Mouse (Mus musculus) E14TG2a.4 (cell line): Measurements from ENCODE around the gene Nln.
A peak's percentile ranks its signal among the peaks of the same experiment; 100 is the strongest.

ENCODE experiments used
- CTCF ChIP-seq: conservative IDR thresholded peaks from 2 replicates; pipeline ENCODE4 v1.5.1; 2014; ENCODE audit warnings: low read length
- NANOG ChIP-seq: IDR thresholded peaks from 2 replicates; pipeline ENCODE4 v1.6.1; 2014; ENCODE audit warnings: borderline replicate concordance, low read length, mixed read lengths
- POU5F1 ChIP-seq: IDR thresholded peaks from 2 replicates; pipeline ENCODE4 v1.6.1; 2014; ENCODE audit warnings: low read length, borderline replicate concordance

GRCm38 (mm10) chr13:103982376-103982775, 127.0 kb downstream of the Nln start:
- TF ChIP-seq CTCF (peak; percentile 48), NANOG (no peak), POU5F1 (no peak)
